Mouse (Mus musculus) kidney, adult 2 months (tissue): Measurements from ENCODE around the gene Hist1h2ak. TPM values are rescaled to one million over a fixed set of nuclear protein-coding genes. Genes with fewer than 3 reads are reported as not detected.
"Not testable (repeated sequence)": the region's sequence is repeated elsewhere in the genome, so short reads cannot be mapped to it uniquely, and the experiment has no call there.

Experiments used
- DNase-seq: peaks from one replicate; pipeline ENCODE4 v3.0.0; 2021
- H3K27ac ChIP-seq: fragments of 200-500 bp; 2 replicates; pipeline ENCODE4 v1.5.1; 2012; ENCODE audit warnings: low read depth, low read length, control low read depth, inconsistent platforms; ENCODE audit not compliant: insufficient read depth
- H3K27me3 ChIP-seq: fragments of 200-500 bp; replicated peaks from 2 replicates; pipeline ENCODE4 v1.6.1; 2012; ENCODE audit warnings: mild to moderate bottlenecking, moderate library complexity, low read length, inconsistent platforms; ENCODE audit not compliant: control insufficient read depth, insufficient read depth
- H3K36me3 ChIP-seq: fragments of 200-500 bp; 2 replicates; pipeline ENCODE4 v1.6.1; 2012; ENCODE audit warnings: mild to moderate bottlenecking, moderate library complexity, low read length, inconsistent platforms; ENCODE audit not compliant: control insufficient read depth, insufficient read depth
- H3K4me1 ChIP-seq: fragments of 200-500 bp; 2 replicates; pipeline ENCODE4 v1.6.1; 2011; ENCODE audit warnings: low read length; ENCODE audit not compliant: control insufficient read depth, insufficient read depth
- H3K4me3 ChIP-seq: fragments of 200-500 bp; 2 replicates; pipeline ENCODE4 v1.5.1; 2011; ENCODE audit warnings: mild to moderate bottlenecking, low read depth, low read length, control low read depth; ENCODE audit not compliant: insufficient read depth
- CTCF ChIP-seq: fragments of 200-500 bp; conservative IDR thresholded peaks from 2 replicates; pipeline ENCODE4 v1.5.1; 2011; ENCODE audit warnings: low read depth, mild to moderate bottlenecking, control low read depth, low read length, moderate library complexity, mixed read lengths; ENCODE audit not compliant: insufficient read depth, insufficient read length
- POLR2A ChIP-seq: fragments of 200-500 bp; IDR thresholded peaks from one replicate; pipeline ENCODE4 v1.6.1; 2011; ENCODE audit warnings: low read depth, low read length, control low read depth
- WGBS: fragments of 180-500 bp; shearing (Covaris S2); methylation state at CpG from one replicate; pipeline ENCODE4 v1.1.7; 2018; 5-methylcytosine and 5-hydroxymethylcytosine counted together
- polyA plus RNA-seq: library from polyadenylated mRNA; depleted of rRNA; stranded (reverse); fragments of >200 nt; gene quantifications from 2 replicates; pipeline ENCODE4 v1.2.3, GENCODE M21; 2012; rRNA removed

The Hist1h2ak gene
- 0.72 and 0.77 TPM in 2 replicates for polyA plus RNA-seq

- DNase-seq: peak; percentile 86
- WGBS: 3% methylated on average over 48 of the region's 50 CpGs
- not testable (repeated sequence) for H3K27me3 ChIP-seq, H3K36me3 ChIP-seq, H3K4me1 ChIP-seq
- Histone ChIP-seq H3K27ac (peak within 1 kb of the TSS; percentile 90), H3K4me3 (peak within 1 kb of the TSS; percentile 90)
These were observed at the start of gene Hist1h2ak, which contains the start of gene Hist1h2bn for GRCm38 (mm10) chr13:21753524-21754285. TSS of gene Hist1h2ak (minus strand) at chr13:21753827. TSS of gene Hist1h2bn (plus strand) at chr13:21754123.

GRCm38 (mm10) chr13:21803058-21803457, 49.4 kb upstream of the Hist1h2ak start:
- not testable (repeated sequence) for H3K4me1 ChIP-seq, H3K27me3 ChIP-seq, H3K36me3 ChIP-seq, H3K4me3 ChIP-seq, H3K27ac ChIP-seq, DNase-seq
- WGBS: no CpG with 5 or more reads among the region's 4 CpGs

GRCm38 (mm10) chr13:21797163-21797562, 43.5 kb upstream of the Hist1h2ak start:
- H3K4me3 ChIP-seq, DNase-seq, H3K27me3 ChIP-seq, H3K27ac ChIP-seq, H3K36me3 ChIP-seq, H3K4me1 ChIP-seq: not testable (repeated sequence)

- Histone ChIP-seq H3K27me3 (no peaks in the 10 kb centered on the region), H3K27ac (no peak overlapping the region), H3K36me3 (no peaks in the 10 kb centered on the region), H3K4me1 (no peaks in the 10 kb centered on the region), H3K4me3 (no peak overlapping the region)
- 94% methylated on average over 7 of the region's 7 CpGs for WGBS
- TF ChIP-seq CTCF (no peak), POLR2A (no peak)
- no peak for DNase-seq
These were observed 42.0 kb upstream of the Hist1h2ak start for GRCm38 (mm10) chr13:21795584-21795983.

GRCm38 (mm10) chr13:21790601-21791283, 37.1 kb upstream of the Hist1h2ak start:
- H3K4me3 ChIP-seq: no peak overlapping the region
- WGBS: 14% methylated on average over 18 of the region's 18 CpGs
- H3K4me1 ChIP-seq: no peaks in the 10 kb centered on the region
- H3K36me3 ChIP-seq: no peaks in the 10 kb centered on the region
- no peak for DNase-seq
- TF ChIP-seq POLR2A (no peak), CTCF (no peak)
- no peaks in the 10 kb centered on the region; the same call in 1 of the 2 replicates for H3K27me3 ChIP-seq
- no peak overlapping the region for H3K27ac ChIP-seq

GRCm38 (mm10) chr13:21789925-21790324, 36.3 kb upstream of the Hist1h2ak start:
- no peak overlapping the region for H3K27ac ChIP-seq
- H3K27me3 ChIP-seq: no peaks in the 10 kb centered on the region; the same call in 1 of the 2 replicates
- no peak for TF ChIP-seq POLR2A
- no peak for TF ChIP-seq CTCF
- H3K4me1 ChIP-seq: no peaks in the 10 kb centered on the region
- no peak overlapping the region for H3K4me3 ChIP-seq
- 57% methylated on average over 6 of the region's 6 CpGs for whole genome bisulfite sequencing
- DNase-seq: no peak
- H3K36me3 ChIP-seq: no peaks in the 10 kb centered on the region

GRCm38 (mm10) chr13:21787760-21788593, 34.4 kb upstream of the Hist1h2ak start:
- H3K4me3 ChIP-seq: no peak overlapping the region
- H3K27ac ChIP-seq: no peak overlapping the region
- WGBS: 43% methylated on average over 17 of the region's 21 CpGs
- H3K36me3 ChIP-seq: no peaks in the 10 kb centered on the region
- no peaks in the 10 kb centered on the region for H3K4me1 ChIP-seq
- H3K27me3 ChIP-seq: no peaks in the 10 kb centered on the region; the same call in none of the 2 replicates
- no peak for DNase-seq
- TF ChIP-seq POLR2A (no peak), CTCF (no peak)

GRCm38 (mm10) chr13:21786899-21787629, 33.4 kb upstream of the Hist1h2ak start, which contains the start of the genes Hist1h2an and Hist1h2bp:
TSS of gene Hist1h2an (minus strand) at chr13:21787218.
TSS of gene Hist1h2bp (plus strand) at chr13:21787461.
- H3K4me3 ChIP-seq: peak within 1 kb of the TSS; percentile 40
- not testable (repeated sequence) for H3K36me3 ChIP-seq, H3K27ac ChIP-seq, H3K27me3 ChIP-seq, H3K4me1 ChIP-seq
- DNase-seq: peak; percentile 95
- under 1% methylated on average over 43 of the region's 63 CpGs for WGBS
